Mouse (Mus musculus) limb, embryonic 12.5 days (tissue): ENCODE data around the gene Fgfr2. TPM values are rescaled to one million over a fixed set of nuclear protein-coding genes. Genes with fewer than 3 reads are reported as not detected.

Experiments
- ATAC-seq: fragments of 200-750 bp; cut with Nextera tagmentation; 2 replicates; pipeline ENCODE4 v1.8.0; 2017; ENCODE audit warnings: low read depth, moderate TSS enrichment; ENCODE audit not compliant: insufficient number of reproducible peaks, insufficient read depth, low FRiP score, low TSS enrichment
- H3K27ac ChIP-seq: fragments of 300-500 bp; sonication (generic); 2 replicates; pipeline ENCODE4 v1.5.1; 2016; ENCODE audit warnings: mild to moderate bottlenecking, moderate library complexity
- H3K27me3 ChIP-seq: fragments of 300-500 bp; sonication (generic); 2 replicates; pipeline ENCODE4 v1.6.1; 2016; ENCODE audit warnings: mild to moderate bottlenecking, moderate library complexity
- H3K36me3 ChIP-seq: fragments of 300-500 bp; sonication (generic); 2 replicates; pipeline ENCODE4 v1.6.1; 2016; ENCODE audit warnings: mild to moderate bottlenecking, moderate library complexity
- H3K4me1 ChIP-seq: fragments of 300-500 bp; sonication (generic); replicated peaks from 2 replicates; pipeline ENCODE4 v1.6.1; 2016
- H3K4me2 ChIP-seq: fragments of 300-500 bp; sonication (generic); 2 replicates; pipeline ENCODE4 v1.6.1; 2016; ENCODE audit warnings: mild to moderate bottlenecking, moderate library complexity
- H3K4me3 ChIP-seq: fragments of 300-500 bp; sonication (generic); replicated peaks from 2 replicates; pipeline ENCODE4 v1.5.1; 2016; ENCODE audit warnings: mild to moderate bottlenecking
- H3K9ac ChIP-seq: fragments of 300-500 bp; sonication (generic); replicated peaks from 2 replicates; pipeline ENCODE4 v1.6.1; 2016; ENCODE audit warnings: mild to moderate bottlenecking, moderate library complexity
- H3K9me3 ChIP-seq: fragments of 300-500 bp; sonication (generic); 2 replicates; pipeline ENCODE4 v1.6.1; 2016; ENCODE audit warnings: mild to moderate bottlenecking, moderate library complexity
- WGBS: fragments of 180-500 bp; shearing (Covaris S2); methylation state at CpG from one replicate; pipeline ENCODE4 v1.1.7; 2016; 5-methylcytosine and 5-hydroxymethylcytosine counted together
- polyA plus RNA-seq: library from polyadenylated mRNA; unstranded; fragments of >200 nt; fragmentation: Nextera tagmentation; extraction: Ambion mirVana; gene quantifications from 2 replicates; pipeline ENCODE4 v1.2.1, GENCODE M21; 2016

Fgfr2 gene
- polyA plus RNA-seq, 1 experiment from 2014 or later = 112 TPM

DNA sequence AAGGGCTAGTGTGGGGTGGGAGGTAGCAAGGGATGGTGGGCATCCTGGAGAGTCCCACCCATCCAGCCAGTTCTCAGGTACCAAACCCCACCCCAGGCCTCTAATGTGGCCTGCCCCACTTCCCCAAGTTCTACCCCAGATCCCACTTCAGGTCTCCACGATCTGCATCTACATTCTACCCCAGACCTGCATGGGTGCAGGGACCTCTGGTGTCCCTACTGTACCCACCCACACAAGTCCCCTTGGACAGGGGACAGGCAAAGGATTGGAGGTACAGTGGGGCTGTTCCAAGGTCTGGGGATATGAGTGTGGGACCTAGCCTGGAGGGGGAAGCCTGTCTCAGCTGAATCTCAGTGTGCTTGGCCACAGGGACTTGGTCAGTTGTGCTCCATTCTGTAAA is 441.3 kb downstream of the Fgfr2 start:
- H3K27ac ChIP-seq = no peak overlapping the region
- no peak overlapping the region for H3K4me2 ChIP-seq
- no peak for ATAC-seq

GRCm38 (mm10) chr7:132681296-132681695 is 441.9 kb downstream of the Fgfr2 start:
- Histone ChIP-seq H3K27ac (no peak overlapping the region), H3K27me3 (no peaks in the 10 kb centered on the region), H3K9ac (no peak overlapping the region), H3K9me3 (no peaks in the 10 kb centered on the region), H3K4me3 (no peak overlapping the region), H3K36me3 (no peaks in the 10 kb centered on the region), H3K4me1 (peaks cover 12% of the 10 kb centered on the region), H3K4me2 (no peak overlapping the region)
- ATAC-seq = no peak
- WGBS = 89% methylated on average over 11 of the region's 11 CpGs

More for the DNA sequence above, 441.3 kb downstream of the Fgfr2 start:
- peaks cover 12% of the 10 kb centered on the region for H3K4me1 ChIP-seq
- no peak overlapping the region for H3K4me3 ChIP-seq
- no peak overlapping the region for H3K9ac ChIP-seq
- WGBS = 88% methylated on average over 1 of the region's 1 CpGs
- no peaks in the 10 kb centered on the region for H3K27me3 ChIP-seq
- H3K36me3 ChIP-seq = no peaks in the 10 kb centered on the region
- no peaks in the 10 kb centered on the region for H3K9me3 ChIP-seq

DNA sequence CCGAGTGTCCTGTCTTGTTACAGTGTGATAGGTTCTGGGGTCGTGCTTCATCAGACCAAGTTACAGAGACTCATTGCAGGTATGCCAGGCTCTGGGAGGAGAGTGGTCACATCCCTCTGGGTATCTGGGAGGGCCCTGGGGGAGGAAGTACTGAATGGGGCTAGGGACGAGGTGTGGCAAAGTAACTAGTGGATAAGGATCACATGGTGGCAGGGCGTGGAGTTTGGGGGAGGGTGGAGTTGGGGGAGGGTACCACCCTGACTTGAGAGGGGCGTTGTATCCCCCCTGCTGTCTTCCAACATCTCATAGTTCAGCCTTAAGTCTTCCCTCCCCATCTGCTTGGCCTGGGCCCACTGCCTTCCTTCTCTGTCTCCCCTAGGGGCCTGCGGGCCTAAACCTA is 443.6 kb downstream of the Fgfr2 start:
- H3K9ac ChIP-seq = no peak overlapping the region
- no peaks in the 10 kb centered on the region for H3K36me3 ChIP-seq
- H3K4me1 ChIP-seq = peaks cover 12% of the 10 kb centered on the region
- H3K27me3 ChIP-seq = no peaks in the 10 kb centered on the region
- H3K4me3 ChIP-seq = no peak overlapping the region
- WGBS = 79% methylated on average over 6 of the region's 6 CpGs
- H3K27ac ChIP-seq = no peak overlapping the region
- no peak overlapping the region for H3K4me2 ChIP-seq
- H3K9me3 ChIP-seq = no peaks in the 10 kb centered on the region
- no peak for ATAC-seq

GRCm38 (mm10) chr7:132679117-132679516 is 444.0 kb downstream of the Fgfr2 start:
- Histone ChIP-seq H3K9me3 (no peaks in the 10 kb centered on the region), H3K27ac (no peak overlapping the region), H3K4me3 (no peak overlapping the region), H3K27me3 (no peaks in the 10 kb centered on the region), H3K36me3 (no peaks in the 10 kb centered on the region), H3K9ac (no peak overlapping the region), H3K4me2 (no peak overlapping the region), H3K4me1 (peaks cover 12% of the 10 kb centered on the region)
- WGBS = 77% methylated on average over 4 of the region's 4 CpGs
- ATAC-seq = no peak

DNA sequence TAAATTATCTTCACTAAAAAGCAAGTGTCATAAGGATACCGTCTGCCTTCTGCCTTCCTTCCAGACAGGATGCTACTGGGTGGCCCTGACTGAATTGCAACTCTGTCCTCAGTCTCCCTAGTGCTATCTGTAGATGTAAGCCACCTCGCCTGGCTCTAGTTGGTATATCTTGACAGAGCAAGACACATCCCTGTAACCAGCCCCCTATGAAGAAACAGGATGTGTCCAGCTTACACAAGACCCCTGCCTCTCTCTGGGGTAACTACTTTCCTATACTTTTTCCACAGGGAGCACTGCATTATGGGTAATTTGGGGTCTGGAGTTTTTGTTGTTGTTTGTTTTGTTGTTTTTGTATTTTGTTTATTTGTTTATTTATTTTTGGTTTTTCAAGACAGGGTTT is 447.2 kb downstream of the Fgfr2 start:
- H3K36me3 ChIP-seq = no peaks in the 10 kb centered on the region
- H3K4me1 ChIP-seq = 0 out of 2 replicates have a peak, but pooled peaks cover 3% of the 10 kb centered on the region
- H3K4me2 ChIP-seq = no peak overlapping the region
- no peak overlapping the region for H3K4me3 ChIP-seq
- no peaks in the 10 kb centered on the region for H3K27me3 ChIP-seq
- no peak overlapping the region for H3K9ac ChIP-seq
- no peak for ATAC-seq
- H3K9me3 ChIP-seq = no peaks in the 10 kb centered on the region
- 89% methylated on average over 2 of the region's 2 CpGs for WGBS
- no peak overlapping the region for H3K27ac ChIP-seq

DNA sequence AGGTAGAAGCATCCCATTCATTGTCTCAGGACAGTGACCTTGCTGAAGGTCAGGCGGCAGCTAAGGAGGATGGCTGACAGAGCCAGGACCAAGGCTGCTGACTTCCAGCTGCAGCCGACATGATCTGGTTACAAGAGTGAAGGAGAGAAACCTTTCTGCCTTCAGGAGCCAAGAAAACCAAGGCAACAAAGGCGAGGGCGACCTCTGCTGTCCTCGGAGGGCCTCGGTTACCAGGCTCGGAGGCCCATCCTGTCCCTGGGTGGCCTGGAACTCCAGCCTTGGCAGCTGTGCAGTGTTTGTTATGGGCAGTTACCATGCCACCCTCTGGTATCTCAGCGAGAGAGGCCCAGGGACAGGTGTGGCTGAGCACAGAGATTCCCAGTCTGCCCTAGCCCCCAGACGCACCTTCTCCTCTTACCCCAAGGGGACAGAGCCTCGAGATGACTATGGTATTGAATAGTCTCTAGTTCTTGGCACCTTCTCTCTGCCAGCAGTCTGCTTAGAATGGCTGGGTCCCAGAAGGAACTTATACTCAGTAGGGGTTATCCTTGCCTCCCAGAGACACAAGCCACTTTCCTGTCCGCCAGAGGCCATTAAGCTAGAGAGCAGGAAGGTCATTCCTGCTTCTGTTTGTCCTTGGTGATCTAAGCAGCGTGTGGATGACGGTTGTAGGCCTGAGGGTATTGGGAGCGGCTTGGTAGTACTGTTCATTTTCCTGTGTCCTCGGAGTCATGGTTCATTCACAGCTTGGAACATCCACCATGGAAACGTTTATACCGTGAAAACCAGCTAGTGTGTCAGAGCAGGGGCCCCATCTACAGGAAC is 449.0 kb downstream of the Fgfr2 start:
- ATAC-seq = no peak
- Histone ChIP-seq H3K9ac (no peak overlapping the region), H3K9me3 (no peaks in the 10 kb centered on the region), H3K4me1 (0 out of 2 replicates have a peak, but pooled peaks cover 3% of the 10 kb centered on the region), H3K27me3 (no peaks in the 10 kb centered on the region), H3K36me3 (no peaks in the 10 kb centered on the region), H3K27ac (no peak overlapping the region), H3K4me3 (no peak overlapping the region), H3K4me2 (no peak overlapping the region)
- 67% methylated on average over 17 of the region's 17 CpGs for WGBS

DNA sequence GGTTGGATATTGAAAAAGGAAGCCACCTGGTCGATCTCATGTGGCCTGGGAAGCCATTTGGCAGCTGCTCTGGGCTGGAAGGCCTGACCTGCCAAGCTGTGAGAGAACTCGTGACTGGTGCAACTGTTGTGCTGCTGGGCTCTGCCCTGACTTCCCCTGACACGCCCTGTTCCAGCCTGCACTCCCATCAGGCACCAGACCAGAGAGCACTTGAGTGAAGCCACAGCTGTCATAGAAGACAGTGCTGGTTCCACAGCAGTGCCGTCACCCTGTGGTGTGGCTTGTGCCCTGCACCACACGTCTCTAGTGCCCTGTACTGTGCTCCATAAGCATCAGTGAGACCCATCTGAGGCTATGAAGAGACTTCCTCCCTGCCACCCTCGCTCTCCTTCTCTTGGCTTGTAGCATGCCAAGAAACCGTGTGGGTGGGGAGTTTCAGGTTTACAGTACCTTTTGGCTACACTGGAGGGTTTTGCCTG is 450.6 kb downstream of the Fgfr2 start:
- ATAC-seq = no peak
- Histone ChIP-seq H3K9me3 (no peaks in the 10 kb centered on the region), H3K36me3 (no peaks in the 10 kb centered on the region), H3K4me2 (no peak overlapping the region), H3K27me3 (no peaks in the 10 kb centered on the region), H3K4me3 (no peak overlapping the region), H3K4me1 (0 out of 2 replicates have a peak, but pooled peaks cover 3% of the 10 kb centered on the region), H3K27ac (no peak overlapping the region), H3K9ac (no peak overlapping the region)
- WGBS = 63% methylated on average over 7 of the region's 7 CpGs

GRCm38 (mm10) chr7:132670863-132671165 is 452.3 kb downstream of the Fgfr2 start:
- Histone ChIP-seq H3K4me1 (peaks cover 9% of the 10 kb centered on the region), H3K27me3 (no peaks in the 10 kb centered on the region), H3K9me3 (no peaks in the 10 kb centered on the region), H3K36me3 (no peaks in the 10 kb centered on the region), H3K4me3 (no peak overlapping the region), H3K4me2 (no peak overlapping the region), H3K9ac (no peak overlapping the region), H3K27ac (no peak overlapping the region)
- WGBS = 92% methylated on average over 3 of the region's 3 CpGs
- no peak for ATAC-seq

DNA sequence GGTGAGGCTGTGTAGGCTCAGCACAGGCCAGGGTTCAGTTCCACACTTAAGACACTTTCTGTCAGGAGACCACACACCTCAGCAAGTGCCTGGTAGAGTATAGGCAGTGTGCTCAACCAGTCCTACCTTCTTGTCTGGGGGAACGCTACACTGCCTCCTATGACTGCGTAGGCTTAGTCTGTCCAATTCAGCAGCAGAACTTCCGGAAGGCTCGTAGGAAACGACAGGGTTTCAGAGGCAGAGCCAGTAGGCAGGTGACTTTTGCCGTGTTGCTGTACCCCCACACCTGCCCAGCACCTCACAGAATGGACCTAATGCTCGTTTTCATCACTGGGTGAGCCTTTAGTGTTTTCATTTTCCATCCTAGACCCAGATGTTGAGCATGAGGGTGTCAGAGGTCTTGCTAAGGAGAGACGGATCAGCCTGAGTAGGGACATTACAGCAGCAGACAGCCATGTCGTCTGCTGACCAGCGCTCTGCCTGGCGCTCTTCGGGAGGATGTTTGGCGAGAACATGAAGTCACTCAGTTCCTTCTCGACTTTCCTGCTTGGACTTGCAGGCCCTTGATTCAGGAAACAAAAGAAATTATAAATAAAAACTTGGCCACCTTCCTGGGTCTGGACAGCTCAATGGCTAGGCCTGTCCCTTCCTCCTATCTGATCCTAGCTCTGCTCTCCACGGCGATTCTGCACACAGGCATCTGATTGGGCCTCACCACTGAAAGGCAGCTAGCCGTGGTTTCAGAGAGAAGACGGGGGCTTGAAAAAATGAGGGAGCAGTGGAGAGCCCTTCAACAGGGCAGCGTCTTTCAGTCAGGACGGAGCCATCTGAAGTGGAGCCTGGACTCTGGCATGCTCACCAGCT is 452.9 kb downstream of the Fgfr2 start:
- no peak overlapping the region for H3K9ac ChIP-seq
- no peak for ATAC-seq
- H3K9me3 ChIP-seq = no peaks in the 10 kb centered on the region
- no peak overlapping the region for H3K4me2 ChIP-seq
- peaks cover 15% of the 10 kb centered on the region for H3K4me1 ChIP-seq
- no peak overlapping the region for H3K4me3 ChIP-seq
- no peaks in the 10 kb centered on the region for H3K36me3 ChIP-seq
- no peaks in the 10 kb centered on the region for H3K27me3 ChIP-seq
- 91% methylated on average over 20 of the region's 20 CpGs for WGBS
- no peak overlapping the region for H3K27ac ChIP-seq

- 85% methylated on average over 2 of the region's 2 CpGs for WGBS
- ATAC-seq = no peak
- no peak overlapping the region for H3K27ac ChIP-seq
- no peak overlapping the region for H3K9ac ChIP-seq
- H3K27me3 ChIP-seq = no peaks in the 10 kb centered on the region
- H3K36me3 ChIP-seq = no peaks in the 10 kb centered on the region
- H3K4me2 ChIP-seq = no peak overlapping the region
- peaks cover 18% of the 10 kb centered on the region for H3K4me1 ChIP-seq
- no peaks in the 10 kb centered on the region for H3K9me3 ChIP-seq
- no peak overlapping the region for H3K4me3 ChIP-seq
These were observed 454.5 kb downstream of the Fgfr2 start for GRCm38 (mm10) chr7:132668604-132669003.

DNA sequence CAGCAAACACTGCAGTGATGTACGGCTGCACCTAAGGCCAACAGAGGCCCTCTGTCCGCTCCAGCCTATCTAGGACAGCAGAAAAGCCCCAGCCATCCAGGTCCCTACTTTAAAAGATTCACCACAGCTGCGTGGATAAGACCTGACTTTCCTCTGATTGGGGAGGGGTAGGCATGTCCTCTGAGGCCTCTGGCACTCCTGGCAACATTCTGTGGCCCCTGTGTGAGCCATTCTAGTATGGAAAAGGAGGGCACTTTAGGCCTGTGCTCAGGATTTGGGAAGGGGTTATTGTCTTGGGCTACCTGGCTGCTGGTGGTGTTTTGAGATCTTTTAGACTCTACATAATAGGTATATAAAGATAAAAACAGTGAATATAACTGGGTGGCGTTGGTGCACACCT is 456.6 kb downstream of the Fgfr2 start:
- Histone ChIP-seq H3K4me3 (no peak overlapping the region), H3K9ac (no peak overlapping the region), H3K4me1 (peaks cover 25% of the 10 kb centered on the region), H3K9me3 (no peaks in the 10 kb centered on the region), H3K27me3 (no peaks in the 10 kb centered on the region), H3K4me2 (no peak overlapping the region), H3K36me3 (no peaks in the 10 kb centered on the region), H3K27ac (no peak overlapping the region)
- WGBS = 80% methylated on average over 4 of the region's 4 CpGs
- no peak for ATAC-seq
